Mouse (Mus musculus) fat pad, adult 2 months (tissue): ENCODE measurements around the gene Ttyh2.

Source experiments
- DNase-seq: peaks from one replicate; pipeline ENCODE4 v3.0.0-alpha.2; 2011; ENCODE audit warnings: low read depth, low spot score; ENCODE audit errors: extremely low read depth

The Ttyh2 gene

GRCm38 (mm10) chr11:114680291-114680690 is 5.1 kb downstream of the Ttyh2 start:
- DNase-seq, result no peak

DNA sequence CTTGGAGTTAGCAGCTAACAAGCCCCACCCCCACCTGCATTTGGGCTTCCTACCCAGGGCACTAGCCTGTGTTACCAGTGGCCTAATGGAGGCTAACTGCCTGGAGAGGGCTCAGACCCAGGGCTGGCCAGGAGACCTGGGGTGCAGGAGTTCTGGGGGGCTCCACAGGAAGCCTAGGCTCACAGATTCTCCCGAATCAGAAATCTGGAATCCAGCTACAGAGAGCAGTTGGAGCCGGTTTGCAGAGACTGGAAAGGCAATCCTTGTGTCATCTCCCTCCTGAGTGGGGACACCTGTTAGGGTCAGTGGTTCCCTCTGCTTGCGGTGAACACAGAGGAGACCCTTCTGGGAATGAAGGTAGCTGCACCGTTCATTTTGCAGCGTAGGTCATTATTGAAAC is 5.8 kb downstream of the Ttyh2 start:
- DNase-seq, result no peak

DNA sequence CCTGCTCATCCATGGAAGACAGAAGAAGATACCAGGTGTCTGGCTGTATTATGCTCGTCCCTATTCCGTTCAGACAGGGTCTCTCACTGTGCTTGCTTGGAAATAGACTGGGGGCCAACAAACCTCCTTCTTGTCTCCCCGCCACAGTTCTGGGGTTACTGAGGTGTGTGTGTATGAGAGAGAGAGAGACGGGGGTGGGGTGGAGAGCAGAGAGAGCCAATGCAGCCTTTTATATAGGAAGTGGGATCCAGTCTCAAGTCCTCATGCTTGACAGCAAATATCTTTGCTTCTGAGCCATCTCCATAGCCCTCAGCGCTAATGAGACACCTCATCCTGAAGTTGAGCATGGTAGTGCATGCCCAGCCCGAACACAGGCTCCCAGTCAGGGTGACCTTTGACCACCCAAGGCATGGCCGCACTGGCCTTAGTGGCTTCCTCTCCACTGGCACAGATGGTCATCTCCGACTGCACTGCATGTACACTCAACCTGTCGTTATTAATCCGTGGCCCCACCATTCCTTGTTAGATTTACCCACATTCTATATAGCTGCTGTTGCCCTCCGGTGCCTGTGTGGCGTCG is 7.2 kb downstream of the Ttyh2 start:
- DNase-seq, result no peak

GRCm38 (mm10) chr11:114683029-114683721 is 7.9 kb downstream of the Ttyh2 start:
- DNase-seq, result no peak

DNA sequence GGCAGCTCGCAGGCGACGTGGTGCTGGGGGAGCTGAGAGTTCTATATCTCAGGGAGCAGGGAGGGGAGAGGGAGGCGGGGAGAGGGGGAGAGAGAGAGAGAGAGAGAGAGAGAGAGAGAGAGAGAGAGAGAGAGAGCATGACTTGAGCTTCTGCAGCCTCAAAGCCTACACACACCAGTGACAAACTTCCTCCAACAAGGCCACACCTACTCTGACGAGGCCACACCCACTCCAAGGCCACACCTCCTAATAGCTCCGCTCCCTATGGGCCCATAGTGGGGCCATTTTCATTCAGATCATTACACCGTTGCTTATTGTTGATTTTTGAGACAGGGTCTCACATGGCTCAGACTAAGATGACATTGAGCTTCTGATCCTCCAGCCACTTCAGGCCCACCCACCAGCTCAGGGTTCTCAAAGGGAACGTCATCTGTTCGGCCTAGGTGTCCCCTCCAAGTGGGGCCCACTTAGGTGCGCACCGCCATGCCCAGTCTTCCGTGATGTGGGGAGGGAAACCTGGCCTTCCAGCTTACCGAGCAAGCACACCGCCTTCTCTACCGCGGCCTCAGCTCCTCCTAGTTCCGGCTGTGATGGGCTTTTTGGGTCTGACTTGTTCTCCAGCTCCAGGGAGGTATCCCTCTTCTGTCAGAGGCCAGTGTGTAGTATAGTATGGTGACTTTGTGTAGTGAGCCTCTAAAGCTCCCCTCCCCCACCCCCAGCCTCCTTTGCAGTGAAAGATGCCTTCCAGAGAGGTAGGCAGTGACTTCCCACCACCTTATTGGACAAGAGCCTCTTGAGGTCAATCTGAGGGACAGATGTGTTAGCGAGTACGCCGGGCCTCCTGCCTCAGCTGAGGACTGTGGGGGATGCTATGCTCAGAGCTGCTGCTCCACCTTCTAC is 8.7 kb downstream of the Ttyh2 start:
- DNase-seq, result no peak

DNA sequence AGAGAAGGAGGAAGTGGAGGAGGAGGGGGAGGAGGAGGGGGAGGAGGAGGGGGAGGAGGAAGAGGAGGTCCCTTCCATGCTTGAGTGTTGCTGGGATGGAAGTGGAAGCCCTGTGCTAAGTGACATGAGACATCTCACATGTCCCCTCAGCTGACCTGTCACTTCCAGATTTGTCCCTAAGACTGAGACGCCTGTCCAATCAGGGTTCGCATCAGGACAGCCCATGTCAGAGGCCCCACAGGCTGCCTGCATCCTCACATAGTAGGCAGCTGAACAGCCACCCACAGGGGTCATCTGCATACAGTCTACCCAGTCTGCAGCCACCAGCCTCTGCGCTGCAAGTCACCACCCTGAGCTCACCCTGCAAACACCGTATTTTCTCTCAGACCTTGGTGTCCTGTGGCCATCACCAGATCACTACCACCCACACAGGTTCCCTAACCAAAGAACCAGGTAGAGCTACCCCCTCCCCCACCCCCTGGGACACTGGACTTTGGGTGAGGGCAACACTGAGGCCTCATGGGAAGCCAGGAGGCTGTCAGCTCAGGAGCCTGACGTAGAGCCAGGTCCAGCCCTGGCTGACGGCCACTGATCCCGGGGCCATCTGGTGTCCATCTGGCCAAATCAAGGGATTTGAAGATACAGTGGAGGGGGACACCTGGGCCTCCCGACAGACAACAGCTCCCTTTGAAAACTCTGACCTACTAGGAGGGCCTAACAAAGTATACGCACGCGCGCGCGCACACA is 9.6 kb downstream of the Ttyh2 start:
- DNase-seq, result no peak

DNA sequence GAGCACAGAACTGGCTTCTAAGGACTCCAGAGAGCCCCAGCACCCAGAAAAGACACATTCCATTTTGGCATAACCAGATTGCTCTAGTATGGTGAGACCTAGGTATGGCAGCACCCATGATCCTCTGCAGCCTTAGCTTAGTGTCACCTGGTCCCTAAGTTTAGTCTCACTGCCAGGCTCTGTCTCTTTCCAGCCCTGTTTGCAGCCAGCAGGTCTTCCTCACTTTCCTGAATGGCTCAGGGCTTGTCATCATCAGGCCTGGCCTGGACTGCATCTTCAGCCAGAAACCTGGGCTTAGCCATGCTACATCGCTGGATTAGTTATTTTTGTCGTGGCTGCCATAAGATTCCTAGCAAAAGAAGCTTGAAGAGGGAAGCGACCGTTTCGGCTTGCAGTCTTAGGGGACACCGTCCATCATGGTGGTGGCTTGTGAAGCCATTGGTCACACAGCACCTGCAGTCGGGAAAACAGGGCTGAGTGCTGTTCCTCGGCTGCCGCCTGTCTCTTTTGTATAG is 10.4 kb downstream of the Ttyh2 start:
- DNase-seq, result no peak

- DNase-seq, result no peak
Measured at GRCm38 (mm10) chr11:114686221-114686959, 11.2 kb downstream of the Ttyh2 start.

DNA sequence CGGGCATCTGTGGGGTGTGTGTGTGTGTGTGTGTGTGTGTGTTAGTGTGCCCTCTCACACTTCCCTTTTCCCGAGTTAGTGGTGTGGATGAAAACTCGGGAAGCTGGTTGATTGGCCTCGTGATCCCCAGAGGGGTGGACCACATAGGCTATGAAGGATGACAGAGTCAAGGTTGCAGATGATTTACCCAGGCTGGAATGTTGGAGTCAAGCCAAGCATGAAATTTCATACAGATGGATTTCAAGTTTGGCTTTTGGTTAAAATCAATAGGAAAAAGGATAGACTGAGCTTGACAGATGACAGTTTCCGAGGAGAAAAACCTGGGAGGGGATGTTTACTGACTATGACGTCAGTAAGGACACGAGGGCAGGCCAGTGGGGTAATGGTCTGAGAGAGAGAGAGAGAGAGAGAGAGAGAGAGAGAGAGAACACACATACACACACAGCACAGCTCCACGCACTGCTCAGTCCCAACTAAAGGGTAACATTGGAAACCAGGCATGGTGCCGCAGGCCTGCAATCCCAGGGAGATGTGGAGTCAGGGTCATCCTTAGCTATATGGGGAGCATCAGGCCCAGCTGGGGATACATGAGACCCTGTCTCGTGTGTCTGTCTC is 12.4 kb downstream of the Ttyh2 start:
- DNase-seq, result no peak

DNA sequence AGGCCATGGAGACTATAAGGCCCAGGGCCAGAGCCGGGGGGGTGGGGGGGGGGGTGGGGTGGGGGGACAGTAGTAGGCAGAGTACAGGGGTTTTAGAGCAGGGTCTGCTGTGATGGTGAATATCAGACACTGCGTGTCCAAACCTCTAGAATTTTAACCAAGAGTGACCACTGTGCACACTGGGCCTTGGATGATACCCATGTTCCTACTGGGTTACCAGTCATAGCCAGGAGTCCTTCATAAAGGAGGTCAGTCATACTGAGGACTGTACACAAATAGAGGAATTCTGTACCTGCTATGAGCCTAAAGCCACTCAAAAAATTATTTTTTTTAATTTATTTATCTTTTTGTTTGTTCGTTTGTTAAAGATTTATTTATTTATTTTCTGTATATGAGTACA is 13.5 kb downstream of the Ttyh2 start:
- no peak for DNase-seq

- DNase-seq, result no peak
Measured at GRCm38 (mm10) chr11:114690192-114690591, 15.0 kb downstream of the Ttyh2 start.

- no peak for DNase-seq
Measured at GRCm38 (mm10) chr11:114691454-114692182, 16.4 kb downstream of the Ttyh2 start.

DNA sequence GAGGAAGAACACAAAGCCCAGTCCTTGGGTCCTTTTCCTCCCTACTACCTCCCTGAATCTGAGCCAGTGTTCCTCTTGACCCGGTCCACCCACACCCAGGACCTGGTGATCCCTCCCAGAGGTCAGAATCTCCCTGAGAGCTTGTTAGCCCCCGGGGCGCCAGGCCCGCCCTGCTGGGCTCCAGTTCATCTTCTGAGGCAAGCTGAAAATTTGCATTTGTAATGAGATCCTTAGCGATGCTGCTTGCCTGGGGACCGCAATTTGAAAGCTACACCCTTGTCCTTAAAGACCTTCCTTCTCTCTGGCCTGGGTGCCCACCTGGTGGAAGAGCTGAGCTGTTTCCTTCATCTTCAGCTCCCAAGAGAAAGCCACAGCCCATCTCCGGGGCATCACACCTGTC is 17.4 kb downstream of the Ttyh2 start:
- no peak for DNase-seq

- no peak for DNase-seq
Measured at GRCm38 (mm10) chr11:114693456-114693855, 18.2 kb downstream of the Ttyh2 start.

GRCm38 (mm10) chr11:114694451-114694850 is 19.2 kb downstream of the Ttyh2 start:
- DNase-seq, result no peak

DNA sequence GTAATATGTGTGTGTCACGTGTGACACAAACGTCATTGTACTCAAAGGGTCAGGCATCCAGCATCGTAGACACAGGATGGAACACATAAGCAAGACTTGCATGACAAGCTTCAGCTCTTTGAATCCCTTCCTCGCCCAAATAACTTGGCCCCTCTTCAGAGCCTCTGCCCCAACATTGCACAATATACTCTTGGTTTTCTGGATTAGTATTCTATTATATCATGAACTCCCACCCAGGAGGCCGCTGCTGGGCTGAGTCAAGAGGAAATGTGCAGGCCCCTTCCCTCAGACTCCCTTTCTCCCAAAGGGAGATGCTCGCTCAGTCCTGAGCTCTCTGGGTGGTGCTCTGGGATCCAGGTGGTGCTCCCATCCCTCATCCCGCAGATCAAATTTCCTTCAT is 23.3 kb downstream of the Ttyh2 start:
- DNase-seq, result no peak

DNA sequence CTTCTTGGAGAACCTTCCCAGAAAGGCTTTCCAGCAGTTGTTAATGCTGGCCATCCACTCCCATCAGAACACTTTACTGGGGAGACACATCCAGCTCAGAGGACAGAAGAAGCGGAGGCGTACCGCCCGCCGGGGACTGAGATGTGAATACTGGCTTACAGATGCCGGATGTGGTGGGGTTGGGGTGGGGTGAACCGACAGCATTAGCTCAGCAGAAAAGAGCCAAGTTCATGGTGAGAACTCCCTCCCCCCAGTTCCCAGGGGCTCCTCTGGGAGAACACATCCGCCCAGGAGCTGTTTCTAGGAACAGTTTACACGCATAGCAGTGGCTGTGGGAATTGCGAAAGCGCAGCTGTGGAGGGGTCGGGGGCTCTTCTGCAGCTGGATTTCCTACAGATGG is 24.3 kb downstream of the Ttyh2 start:
- no peak for DNase-seq

DNA sequence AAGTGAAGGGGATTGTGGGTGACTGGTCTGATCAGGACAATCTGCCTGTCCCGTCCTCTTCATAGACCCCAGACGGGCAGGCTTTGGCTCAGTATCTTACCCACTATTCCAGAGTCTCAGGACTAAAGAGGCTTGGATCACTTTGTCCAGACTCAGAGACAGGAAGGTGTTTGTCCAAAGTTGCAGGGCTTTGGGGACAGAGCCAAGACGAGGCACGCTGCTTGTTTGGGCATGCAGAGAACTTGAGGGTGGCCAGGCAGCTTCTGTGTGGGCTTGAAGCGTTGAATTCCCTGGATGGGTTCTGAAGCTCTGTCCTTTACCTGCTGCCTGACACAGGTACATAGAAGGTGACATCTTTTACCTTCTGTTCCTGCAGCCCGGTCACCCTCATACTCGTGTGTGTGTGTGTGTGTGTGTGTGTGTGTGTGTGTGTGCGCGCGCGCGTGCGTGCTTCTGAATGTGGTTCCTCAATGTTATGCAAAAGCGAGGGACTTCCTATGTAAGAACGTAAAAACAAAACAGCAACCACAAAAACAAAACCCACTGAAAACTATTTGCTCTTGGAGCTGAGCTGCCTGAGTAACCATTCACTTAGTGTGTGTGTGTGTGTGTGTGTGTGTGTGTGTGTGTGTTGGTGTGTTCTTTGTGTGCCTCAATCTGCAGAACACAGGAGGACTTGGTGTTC is 27.2 kb downstream of the Ttyh2 start:
- peak; percentile 50 for DNase-seq

- DNase-seq, result no peak
Measured at GRCm38 (mm10) chr11:114702996-114703361, 27.7 kb downstream of the Ttyh2 start.
